In genomic region chr13:111687285-111687781, GRCm38 (mm10) we compare ENCODE assay signal across 8 mouse cellular contexts. TPM values are rescaled to one million over a fixed set of nuclear protein-coding genes. Genes with fewer than 3 reads are reported as not detected.
DNase-seq lines count a peak whose midpoint lies in the region; ATAC-seq lines count a peak whose summit lies in the region.

No protein-coding gene starts in this region.

- peak; percentile 23 for ATAC-seq in inflammation-experienced regulatory T-cells, adult 6 months
- ATAC-seq in megakaryocyte-erythroid progenitor cell, adult 5-6 weeks (replicated peaks; ENCODE audit: low FRiP score, low TSS enrichment, poor library complexity, severe bottlenecking), result peak; percentile 76
- no peak for ATAC-seq in activated CD4-positive, CD25-positive, alpha-beta regulatory T cell, adult 4 months

- intact Hi-C loops in left cerebral cortex, postnatal 14 days (cut with DNase I), result no loop called here

- DNase-seq in adrenal gland, adult (ENCODE audit: inconsistent age in 2 of 2, low spot score in 1 of 2), result peak; percentile 76 to 92
- peak; percentile 76 for DNase-seq in embryo, embryonic 10 days (ENCODE audit: low spot score)
- DNase-seq in gastrocnemius, postnatal 10 days, result peak; percentile 79
- peak; percentile 26 to 63 for DNase-seq in left cerebral cortex, postnatal 14 days (ENCODE audit: low spot score in 2 of 2)
- peak; percentile 48 for DNase-seq in skeletal muscle tissue, adult 2 months (ENCODE audit: low read depth, low spot score)

RNA-seq across cellular contexts. Expression of gene Mier3, which starts 6.6 kb away (rescaled TPM):
- total RNA-seq in gastrocnemius, postnatal 10 days (2021), result 10 to 100 TPM; 16.0 to 19.0 TPM
- polyA plus RNA-seq in inflammation-experienced regulatory T-cells, adult 6 months (2017; shearing (Covaris generic)), result 10 to 100 TPM; 15.0 to 19.9 (median 17.1) TPM
- 10 to 100 TPM; 19.7 to 20.4 TPM for total RNA-seq in left cerebral cortex, postnatal 14 days (2021)
- total RNA-seq in megakaryocyte-erythroid progenitor cell, adult 5-6 weeks (2014; fragmentation: Nextera tagmentation), result 45.5 and 50.6 TPM in 2 replicates
- 50.5 and 51.0 TPM in 2 replicates for total RNA-seq in megakaryocyte-erythroid progenitor cell, adult 5-6 weeks (2017)
- polyA plus RNA-seq in activated CD4-positive, CD25-positive, alpha-beta regulatory T cell, adult 4 months (2017; shearing (Covaris generic)), result 10 to 100 TPM; 15.6 to 18.9 TPM
